Mouse (Mus musculus): ENCODE measurements around the gene Incenp. TPM values are rescaled to one million over a fixed set of nuclear protein-coding genes. Genes with fewer than 3 reads are reported as not detected.
"Not testable (repeated sequence)": the region's sequence is repeated elsewhere in the genome, so short reads cannot be mapped to it uniquely, and the experiment has no call there.

Incenp gene
- polyA plus RNA-seq, 1 experiment from 2014 or later, result 108 TPM

- H3K4me2 ChIP-seq (replicated peaks), result no peak overlapping the region
- WGBS, result 69% methylated on average over 2 of the region's 2 CpGs
- no peaks in the 10 kb centered on the region for H3K9me3 ChIP-seq
- H3K36me3 ChIP-seq, result no peaks in the 10 kb centered on the region
- no peaks in the 10 kb centered on the region for H3K27me3 ChIP-seq
- peaks cover 2% of the 10 kb centered on the region; the same call in 1 of the 2 replicates for H3K4me1 ChIP-seq
- no peak overlapping the region for H3K27ac ChIP-seq
- no peak overlapping the region for H3K4me3 ChIP-seq
- no peak for ATAC-seq (ENCODE audit: low FRiP score, low read depth)
- no peak overlapping the region for H3K9ac ChIP-seq
Measured at GRCm38 (mm10) chr19:9933908-9934307, 34.6 kb upstream of the Incenp start.

GRCm38 (mm10) chr19:9931167-9931607 lies 31.8 kb upstream of the Incenp start:
- not testable (repeated sequence) for H3K27me3 ChIP-seq; H3K9me3 ChIP-seq; H3K4me3 ChIP-seq; H3K4me2 ChIP-seq (replicated peaks); H3K4me1 ChIP-seq; ATAC-seq (ENCODE audit: low FRiP score, low read depth); H3K27ac ChIP-seq; H3K36me3 ChIP-seq; H3K9ac ChIP-seq
- WGBS, result 71% methylated on average over 2 of the region's 2 CpGs

GRCm38 (mm10) chr19:9928089-9928488 lies 28.7 kb upstream of the Incenp start:
- Histone ChIP-seq H3K9ac (no peak overlapping the region), H3K9me3 (no peaks in the 10 kb centered on the region), H3K4me1 (peaks cover 3% of the 10 kb centered on the region; the same call in 1 of the 2 replicates), H3K27ac (no peak overlapping the region), H3K4me3 (no peak overlapping the region), H3K27me3 (no peaks in the 10 kb centered on the region), H3K36me3 (no peaks in the 10 kb centered on the region), H3K4me2 (replicated peaks) (no peak overlapping the region)
- no peak for ATAC-seq (ENCODE audit: low FRiP score, low read depth)
- 83% methylated on average over 9 of the region's 9 CpGs for WGBS

GRCm38 (mm10) chr19:9924769-9925272 lies 25.5 kb upstream of the Incenp start:
- 73% methylated on average over 8 of the region's 8 CpGs for WGBS
- H3K27ac ChIP-seq, result no peak overlapping the region
- H3K9ac ChIP-seq, result no peak overlapping the region
- H3K27me3 ChIP-seq, result no peaks in the 10 kb centered on the region
- no peak overlapping the region for H3K4me3 ChIP-seq
- no peak overlapping the region for H3K4me2 ChIP-seq (replicated peaks)
- no peaks in the 10 kb centered on the region for H3K36me3 ChIP-seq
- H3K9me3 ChIP-seq, result no peaks in the 10 kb centered on the region
- H3K4me1 ChIP-seq, result peaks cover 22% of the 10 kb centered on the region
- ATAC-seq (ENCODE audit: low FRiP score, low read depth), result no peak

- Histone ChIP-seq H3K4me1 (peaks cover 22% of the 10 kb centered on the region), H3K4me3 (no peak overlapping the region), H3K9ac (no peak overlapping the region), H3K4me2 (replicated peaks) (no peak overlapping the region), H3K27me3 (no peaks in the 10 kb centered on the region), H3K36me3 (no peaks in the 10 kb centered on the region), H3K27ac (no peak overlapping the region), H3K9me3 (no peaks in the 10 kb centered on the region)
- WGBS, result 43% methylated on average over 13 of the region's 13 CpGs
- no peak for ATAC-seq (ENCODE audit: low FRiP score, low read depth)
Measured at GRCm38 (mm10) chr19:9924034-9924768, 24.9 kb upstream of the Incenp start.

GRCm38 (mm10) chr19:9923048-9923447 lies 23.7 kb upstream of the Incenp start:
- ATAC-seq (ENCODE audit: low FRiP score, low read depth), result no peak
- Histone ChIP-seq H3K9me3 (no peaks in the 10 kb centered on the region), H3K27ac (no peak overlapping the region), H3K9ac (no peak overlapping the region), H3K4me3 (no peak overlapping the region), H3K27me3 (no peaks in the 10 kb centered on the region), H3K4me1 (peaks cover 22% of the 10 kb centered on the region), H3K36me3 (no peaks in the 10 kb centered on the region), H3K4me2 (replicated peaks) (no peak overlapping the region)

GRCm38 (mm10) chr19:9922228-9922627 lies 22.9 kb upstream of the Incenp start:
- H3K27me3 ChIP-seq, result no peaks in the 10 kb centered on the region
- WGBS, result 23% methylated on average over 2 of the region's 2 CpGs
- H3K4me3 ChIP-seq, result no peak overlapping the region
- H3K4me2 ChIP-seq (replicated peaks), result no peak overlapping the region
- no peaks in the 10 kb centered on the region for H3K9me3 ChIP-seq
- no peak overlapping the region for H3K27ac ChIP-seq
- H3K36me3 ChIP-seq, result no peaks in the 10 kb centered on the region
- H3K9ac ChIP-seq, result no peak overlapping the region
- ATAC-seq (ENCODE audit: low FRiP score, low read depth), result no peak
- peaks cover 22% of the 10 kb centered on the region for H3K4me1 ChIP-seq

- H3K36me3 ChIP-seq, result no peaks in the 10 kb centered on the region
- H3K4me1 ChIP-seq, result peaks cover 22% of the 10 kb centered on the region
- no peak overlapping the region for H3K4me2 ChIP-seq (replicated peaks)
- H3K4me3 ChIP-seq, result no peak overlapping the region
- H3K27ac ChIP-seq, result no peak overlapping the region
- ATAC-seq (ENCODE audit: low FRiP score, low read depth), result no peak
- no peaks in the 10 kb centered on the region for H3K27me3 ChIP-seq
- H3K9me3 ChIP-seq, result no peaks in the 10 kb centered on the region
- H3K9ac ChIP-seq, result no peak overlapping the region
- WGBS, result 55% methylated on average over 13 of the region's 13 CpGs
Measured at GRCm38 (mm10) chr19:9920835-9921784, 21.8 kb upstream of the Incenp start.

GRCm38 (mm10) chr19:9918176-9918861 lies 19.0 kb upstream of the Incenp start:
- H3K27me3 ChIP-seq, result no peaks in the 10 kb centered on the region
- no peak overlapping the region for H3K4me2 ChIP-seq (replicated peaks)
- 50% methylated on average over 9 of the region's 9 CpGs for WGBS
- H3K4me3 ChIP-seq, result no peak overlapping the region
- peaks cover 19% of the 10 kb centered on the region for H3K4me1 ChIP-seq
- H3K27ac ChIP-seq, result no peak overlapping the region
- H3K9ac ChIP-seq, result no peak overlapping the region
- H3K36me3 ChIP-seq, result no peaks in the 10 kb centered on the region
- no peak for ATAC-seq (ENCODE audit: low FRiP score, low read depth)
- H3K9me3 ChIP-seq, result no peaks in the 10 kb centered on the region

- Histone ChIP-seq H3K9me3 (no peaks in the 10 kb centered on the region), H3K27me3 (no peaks in the 10 kb centered on the region), H3K36me3 (no peaks in the 10 kb centered on the region), H3K4me2 (replicated peaks) (no peak overlapping the region), H3K4me1 (peaks cover 18% of the 10 kb centered on the region; the same call in 1 of the 2 replicates), H3K9ac (no peak overlapping the region), H3K4me3 (no peak overlapping the region), H3K27ac (no peak overlapping the region)
- whole genome bisulfite sequencing, result 71% methylated on average over 4 of the region's 4 CpGs
- no peak for ATAC-seq (ENCODE audit: low FRiP score, low read depth)
Measured at GRCm38 (mm10) chr19:9917727-9918126, 18.4 kb upstream of the Incenp start.

GRCm38 (mm10) chr19:9915935-9916334 lies 16.6 kb upstream of the Incenp start:
- H3K9me3 ChIP-seq, result no peaks in the 10 kb centered on the region
- peak; percentile 13; the same call in 1 of the 2 replicates for ATAC-seq (ENCODE audit: low FRiP score, low read depth)

More at GRCm38 (mm10) chr19:9915935-9916334, 16.6 kb upstream of the Incenp start:
- 0% methylated on average over 1 of the region's 1 CpGs for WGBS
- Histone ChIP-seq H3K27ac (no peak overlapping the region), H3K36me3 (no peaks in the 10 kb centered on the region), H3K4me1 (0 out of 2 replicates have a peak, but pooled peaks cover 6% of the 10 kb centered on the region), H3K9ac (no peak overlapping the region), H3K27me3 (no peaks in the 10 kb centered on the region), H3K4me3 (no peak overlapping the region), H3K4me2 (replicated peaks) (no peak overlapping the region)
